Mouse (Mus musculus): Measurements from ENCODE around the gene Cradd. TPM values are rescaled to one million over a fixed set of nuclear protein-coding genes. Genes with fewer than 3 reads are reported as not detected.

The Cradd gene
- polyA plus RNA-seq, 1 experiment: 4.0 TPM

DNA sequence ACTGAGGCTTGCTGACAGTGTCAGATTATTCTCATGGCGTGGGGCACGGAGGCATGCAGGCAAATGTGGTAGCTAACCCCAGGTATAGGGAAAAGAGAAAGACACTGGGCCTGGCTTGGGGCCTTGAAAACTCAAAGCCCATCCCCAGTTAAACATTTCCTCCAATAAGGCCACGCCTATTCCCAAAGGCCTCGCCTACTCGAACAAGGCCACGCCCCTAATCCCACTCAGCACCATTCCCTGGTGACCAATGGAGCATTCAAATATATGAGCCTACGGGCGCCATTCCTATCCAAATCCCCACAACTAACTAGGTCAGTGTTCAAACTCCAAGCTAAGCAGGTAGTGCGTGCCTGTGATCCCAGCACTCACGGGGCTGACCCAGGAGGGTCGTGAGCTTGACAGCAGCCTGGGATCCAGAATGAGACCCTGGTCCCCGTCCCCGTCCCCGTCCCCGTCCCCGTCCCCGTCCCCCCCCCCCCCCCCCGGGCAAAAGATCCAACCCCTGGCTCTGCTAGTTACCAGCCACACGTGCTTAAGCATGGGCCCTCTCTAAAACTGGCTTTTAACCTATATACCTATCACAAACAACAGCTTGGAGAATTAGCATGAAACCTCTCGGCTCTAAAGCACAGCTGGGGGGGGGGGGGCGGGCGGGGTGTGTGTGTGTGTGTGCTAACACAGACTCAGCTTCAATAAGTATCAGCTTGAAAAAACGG is 78.8 kb downstream of the Cradd start:
- H3K4me3 ChIP-seq (ENCODE audit: control insufficient read depth, low read depth, low read length): no peak overlapping the region; the same call in 1 of the 2 replicates
- H3K27me3 ChIP-seq (ENCODE audit: control insufficient read depth, insufficient read depth, low read length): no peaks in the 10 kb centered on the region
- TF ChIP-seq POLR2A (IDR thresholded peaks at IDR 0.05; ENCODE audit: control insufficient read depth, low read depth, low read length) (no peak), CTCF (IDR thresholded peaks at IDR 0.05; ENCODE audit: control insufficient read depth, insufficient read depth, insufficient replicate concordance, low read depth, low read length) (no peak)
- peaks cover 5% of the 10 kb centered on the region for H3K4me1 ChIP-seq (ENCODE audit: control insufficient read depth, insufficient read depth, low read length)
- no peak overlapping the region for H3K27ac ChIP-seq (ENCODE audit: control insufficient read depth, insufficient read depth, low read depth, low read length)
- H3K36me3 ChIP-seq (ENCODE audit: control insufficient read depth, insufficient read depth, low read length): no peaks in the 10 kb centered on the region

DNA sequence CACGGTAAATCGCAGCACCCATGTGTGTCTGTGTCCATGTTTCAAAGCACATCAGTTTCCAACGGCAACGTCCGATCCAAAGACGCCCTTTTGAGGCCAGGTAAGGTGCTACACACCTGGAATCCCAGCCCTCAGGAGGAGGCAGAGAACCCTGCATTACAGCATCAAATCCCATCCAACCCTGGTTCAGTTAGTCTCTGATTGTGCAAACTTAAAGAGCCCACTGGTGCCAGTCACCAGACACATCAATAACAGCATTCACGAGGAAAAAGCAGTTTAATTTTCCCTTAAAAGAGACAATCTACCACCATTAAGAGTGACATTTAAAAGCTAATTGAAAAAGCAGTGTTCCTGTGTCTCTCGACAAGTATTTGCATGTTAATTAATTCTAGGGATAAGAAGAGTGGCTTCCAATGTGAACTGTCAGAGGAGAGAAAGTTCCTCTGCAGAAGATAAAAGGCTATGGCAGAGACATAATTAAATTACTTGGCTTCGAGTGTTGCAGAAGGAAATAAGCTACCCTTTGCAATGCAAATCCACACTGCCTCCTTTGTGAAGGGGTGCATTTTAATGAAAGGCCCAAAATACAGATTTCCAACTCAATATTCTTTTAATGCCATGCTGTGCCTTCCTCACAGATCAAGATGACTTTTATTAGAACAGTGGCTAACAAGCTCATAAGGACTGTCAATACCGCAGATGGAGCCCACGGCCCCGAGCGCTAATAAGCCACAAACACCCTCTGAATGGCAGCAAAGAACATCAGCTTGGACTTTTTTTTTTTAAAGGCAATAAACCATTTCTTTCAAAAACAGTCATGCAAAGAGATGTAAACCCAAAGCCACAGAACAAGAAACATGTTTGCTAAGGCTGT is 84.5 kb downstream of the Cradd start:
- no peaks in the 10 kb centered on the region for H3K27me3 ChIP-seq (ENCODE audit: control insufficient read depth, insufficient read depth, low read length)
- H3K27ac ChIP-seq (ENCODE audit: control insufficient read depth, insufficient read depth, low read depth, low read length): no peak overlapping the region
- H3K36me3 ChIP-seq (ENCODE audit: control insufficient read depth, insufficient read depth, low read length): no peaks in the 10 kb centered on the region
- TF ChIP-seq CTCF (IDR thresholded peaks at IDR 0.05; ENCODE audit: control insufficient read depth, insufficient read depth, insufficient replicate concordance, low read depth, low read length): no peak
- no peak for TF ChIP-seq POLR2A (IDR thresholded peaks at IDR 0.05; ENCODE audit: control insufficient read depth, low read depth, low read length)
- peaks cover 3% of the 10 kb centered on the region; the same call in 1 of the 2 replicates for H3K4me1 ChIP-seq (ENCODE audit: control insufficient read depth, insufficient read depth, low read length)
- H3K4me3 ChIP-seq (ENCODE audit: control insufficient read depth, low read depth, low read length): no peak overlapping the region

DNA sequence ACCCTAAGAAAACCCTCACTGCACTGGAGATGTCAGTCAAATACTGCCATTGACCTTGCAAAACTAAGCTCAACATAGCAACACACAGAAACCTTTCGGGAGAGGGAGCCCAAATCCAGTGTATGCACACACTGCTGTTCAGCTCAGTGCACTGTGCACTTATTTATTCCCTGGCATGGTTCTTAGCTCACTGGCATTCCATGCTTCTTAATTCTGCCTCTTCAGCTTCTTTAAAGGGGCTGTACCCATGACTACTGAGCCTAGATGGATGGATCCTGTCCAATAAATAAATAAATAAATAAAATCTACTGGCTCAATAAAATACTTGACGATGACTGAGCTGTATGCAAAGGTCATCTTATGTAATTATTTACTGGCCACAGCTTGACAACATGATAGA is 85.3 kb downstream of the Cradd start:
- TF ChIP-seq CTCF (IDR thresholded peaks at IDR 0.05; ENCODE audit: control insufficient read depth, insufficient read depth, insufficient replicate concordance, low read depth, low read length) (no peak), POLR2A (IDR thresholded peaks at IDR 0.05; ENCODE audit: control insufficient read depth, low read depth, low read length) (no peak)
- H3K27ac ChIP-seq (ENCODE audit: control insufficient read depth, insufficient read depth, low read depth, low read length): no peak overlapping the region
- H3K4me3 ChIP-seq (ENCODE audit: control insufficient read depth, low read depth, low read length): no peak overlapping the region
- H3K4me1 ChIP-seq (ENCODE audit: control insufficient read depth, insufficient read depth, low read length): peaks cover 3% of the 10 kb centered on the region; the same call in 1 of the 2 replicates
- no peaks in the 10 kb centered on the region for H3K36me3 ChIP-seq (ENCODE audit: control insufficient read depth, insufficient read depth, low read length)
- no peaks in the 10 kb centered on the region for H3K27me3 ChIP-seq (ENCODE audit: control insufficient read depth, insufficient read depth, low read length)

DNA sequence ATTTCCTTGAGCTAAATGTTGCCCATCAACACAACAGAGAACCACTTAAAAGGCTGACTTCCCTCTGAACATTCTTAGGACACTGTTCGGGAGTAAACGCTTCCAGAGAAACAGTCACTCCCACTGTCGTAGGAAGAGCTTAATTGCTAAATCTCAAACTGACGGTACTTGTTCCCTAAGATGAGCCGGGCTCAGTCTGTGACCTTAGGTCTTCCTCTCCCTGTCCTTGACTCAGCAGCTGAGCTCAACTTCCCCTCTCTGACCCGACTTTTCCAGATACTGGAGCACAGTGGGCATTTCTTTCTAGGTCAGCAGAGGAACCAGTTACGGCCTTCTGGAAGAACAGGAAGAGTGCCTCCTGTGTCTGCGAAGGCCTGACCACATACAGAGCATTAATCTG is 87.7 kb downstream of the Cradd start:
- peaks cover 3% of the 10 kb centered on the region; the same call in 1 of the 2 replicates for H3K4me1 ChIP-seq (ENCODE audit: control insufficient read depth, insufficient read depth, low read length)
- H3K4me3 ChIP-seq (ENCODE audit: control insufficient read depth, low read depth, low read length): no peak overlapping the region
- TF ChIP-seq POLR2A (IDR thresholded peaks at IDR 0.05; ENCODE audit: control insufficient read depth, low read depth, low read length): no peak
- no peak for TF ChIP-seq CTCF (IDR thresholded peaks at IDR 0.05; ENCODE audit: control insufficient read depth, insufficient read depth, insufficient replicate concordance, low read depth, low read length)
- no peak overlapping the region for H3K27ac ChIP-seq (ENCODE audit: control insufficient read depth, insufficient read depth, low read depth, low read length)
- no peaks in the 10 kb centered on the region for H3K36me3 ChIP-seq (ENCODE audit: control insufficient read depth, insufficient read depth, low read length)
- H3K27me3 ChIP-seq (ENCODE audit: control insufficient read depth, insufficient read depth, low read length): no peaks in the 10 kb centered on the region

DNA sequence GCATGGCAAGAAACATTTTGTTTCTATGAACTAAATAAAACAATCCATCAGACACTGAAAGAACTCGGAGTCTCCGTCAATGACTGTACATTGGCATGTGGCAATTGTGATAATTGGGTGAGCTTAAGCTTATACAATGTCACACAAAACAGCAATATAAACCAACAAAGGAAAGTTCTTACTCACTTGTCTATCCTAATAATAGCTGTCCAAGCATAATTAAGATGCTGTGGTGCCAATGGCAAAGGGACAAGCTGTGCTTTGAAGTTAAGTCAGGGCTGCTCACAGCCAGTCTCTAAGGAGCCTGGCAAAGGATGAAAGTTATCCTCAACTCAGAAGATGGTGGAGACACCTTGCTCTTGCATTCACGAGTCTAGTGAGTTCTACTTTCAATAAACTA is 89.3 kb downstream of the Cradd start:
- TF ChIP-seq POLR2A (IDR thresholded peaks at IDR 0.05; ENCODE audit: control insufficient read depth, low read depth, low read length) (no peak), CTCF (IDR thresholded peaks at IDR 0.05; ENCODE audit: control insufficient read depth, insufficient read depth, insufficient replicate concordance, low read depth, low read length) (no peak)
- Histone ChIP-seq H3K27ac (ENCODE audit: control insufficient read depth, insufficient read depth, low read depth, low read length) (no peak overlapping the region), H3K27me3 (ENCODE audit: control insufficient read depth, insufficient read depth, low read length) (no peaks in the 10 kb centered on the region), H3K4me3 (ENCODE audit: control insufficient read depth, low read depth, low read length) (no peak overlapping the region), H3K36me3 (ENCODE audit: control insufficient read depth, insufficient read depth, low read length) (no peaks in the 10 kb centered on the region), H3K4me1 (ENCODE audit: control insufficient read depth, insufficient read depth, low read length) (peaks cover 3% of the 10 kb centered on the region; the same call in 1 of the 2 replicates)

DNA sequence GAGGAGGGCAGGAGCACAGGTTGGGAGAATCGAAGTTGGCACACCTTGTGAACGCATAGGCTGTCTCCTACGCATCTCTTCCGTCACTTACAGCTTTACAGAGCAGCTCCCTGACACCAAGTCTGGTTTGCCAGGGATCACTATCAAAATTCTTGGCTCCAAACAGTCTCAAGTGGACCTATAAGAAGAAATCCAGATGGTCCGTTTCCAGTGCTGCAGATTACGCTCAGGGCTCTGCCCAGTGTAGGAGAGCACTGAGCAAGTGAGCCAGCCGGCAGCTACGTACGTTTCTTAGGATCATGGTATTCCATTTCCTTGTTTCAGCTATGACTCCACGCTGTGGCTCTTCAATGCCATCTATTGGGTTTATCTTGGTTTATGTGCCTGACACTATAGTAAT is 90.9 kb downstream of the Cradd start:
- Histone ChIP-seq H3K4me3 (ENCODE audit: control insufficient read depth, low read depth, low read length) (no peak overlapping the region), H3K4me1 (ENCODE audit: control insufficient read depth, insufficient read depth, low read length) (peaks cover 3% of the 10 kb centered on the region; the same call in 1 of the 2 replicates), H3K36me3 (ENCODE audit: control insufficient read depth, insufficient read depth, low read length) (no peaks in the 10 kb centered on the region), H3K27me3 (ENCODE audit: control insufficient read depth, insufficient read depth, low read length) (no peaks in the 10 kb centered on the region), H3K27ac (ENCODE audit: control insufficient read depth, insufficient read depth, low read depth, low read length) (no peak overlapping the region)
- TF ChIP-seq POLR2A (IDR thresholded peaks at IDR 0.05; ENCODE audit: control insufficient read depth, low read depth, low read length) (no peak), CTCF (IDR thresholded peaks at IDR 0.05; ENCODE audit: control insufficient read depth, insufficient read depth, insufficient replicate concordance, low read depth, low read length) (no peak)

DNA sequence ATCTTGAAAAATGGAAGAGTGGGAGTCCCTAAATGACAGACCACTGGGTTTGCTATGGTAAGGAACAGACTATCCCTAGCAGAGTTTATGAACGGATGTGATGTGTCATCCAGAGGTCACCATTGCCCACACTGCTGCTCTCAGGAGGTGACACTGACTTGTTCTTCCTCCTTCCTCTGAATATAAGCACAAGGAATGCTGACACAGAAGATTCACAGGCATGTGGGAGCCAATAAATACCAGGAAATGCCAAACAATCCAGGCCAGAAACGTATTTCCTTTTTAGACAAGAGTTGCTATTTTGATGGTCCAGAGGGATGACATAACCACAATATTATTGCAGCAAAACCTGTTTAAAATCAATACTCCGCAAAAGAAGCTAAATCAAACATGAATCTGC is 91.4 kb downstream of the Cradd start:
- no peak overlapping the region for H3K27ac ChIP-seq (ENCODE audit: control insufficient read depth, insufficient read depth, low read depth, low read length)
- H3K4me1 ChIP-seq (ENCODE audit: control insufficient read depth, insufficient read depth, low read length): peaks cover 3% of the 10 kb centered on the region; the same call in 1 of the 2 replicates
- no peak overlapping the region for H3K4me3 ChIP-seq (ENCODE audit: control insufficient read depth, low read depth, low read length)
- TF ChIP-seq POLR2A (IDR thresholded peaks at IDR 0.05; ENCODE audit: control insufficient read depth, low read depth, low read length) (no peak), CTCF (IDR thresholded peaks at IDR 0.05; ENCODE audit: control insufficient read depth, insufficient read depth, insufficient replicate concordance, low read depth, low read length) (no peak)
- H3K36me3 ChIP-seq (ENCODE audit: control insufficient read depth, insufficient read depth, low read length): no peaks in the 10 kb centered on the region
- H3K27me3 ChIP-seq (ENCODE audit: control insufficient read depth, insufficient read depth, low read length): no peaks in the 10 kb centered on the region

Measured in testis, adult 2 months (tissue).